In the genomic region with DNA sequence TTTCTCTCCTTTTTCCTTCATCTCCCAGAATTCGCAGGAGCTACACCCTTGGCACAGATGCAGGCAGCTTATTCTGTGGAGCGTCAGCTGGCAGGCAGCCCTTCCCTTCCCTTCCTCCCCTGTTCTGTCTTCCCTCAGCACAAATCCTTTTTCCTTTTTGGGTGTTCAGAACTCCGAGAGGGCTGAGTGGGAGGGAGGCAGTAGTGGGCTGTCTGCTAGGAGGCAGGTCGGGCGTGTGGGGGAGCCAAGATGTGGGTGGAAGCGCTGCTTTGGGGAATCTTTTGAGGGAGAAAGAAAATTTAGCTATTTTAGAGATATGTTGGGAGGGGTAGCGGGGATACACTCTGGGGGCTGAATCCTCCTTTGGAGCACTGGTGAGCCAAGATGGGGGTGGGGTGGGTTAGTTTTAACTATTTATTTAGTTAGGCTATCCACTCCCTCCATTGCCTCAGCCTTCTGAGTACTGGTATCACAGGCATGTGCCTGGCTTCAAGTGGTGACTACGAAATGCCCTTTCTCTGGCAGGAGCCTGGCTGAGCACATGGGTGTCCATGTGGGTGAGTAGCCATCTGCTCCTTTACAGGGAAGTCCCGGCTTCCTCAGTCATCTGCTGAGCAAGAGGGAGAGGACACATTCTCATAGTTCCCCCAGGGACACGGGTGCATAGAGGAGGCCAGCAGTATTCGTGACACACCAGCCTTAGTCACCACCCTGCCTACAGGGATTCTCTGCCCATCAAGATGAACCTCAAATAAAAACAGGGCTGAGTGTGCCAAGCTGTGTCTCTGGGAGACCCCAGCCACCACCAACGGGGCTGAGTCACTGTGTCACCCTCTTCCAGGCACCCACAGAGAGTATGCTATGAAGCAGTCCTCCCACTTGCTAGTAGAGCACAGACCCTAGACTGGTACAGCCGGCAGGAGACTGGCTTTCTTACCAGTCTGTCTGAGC, we compare ENCODE assay signal across 9 mouse cellular contexts. TPM values are rescaled to one million over a fixed set of nuclear protein-coding genes. Genes with fewer than 3 reads are reported as not detected.
A peak's percentile ranks its signal among the peaks of the same experiment; 100 is the strongest.
DNase-seq lines count a peak whose midpoint lies in the region; ATAC-seq and TF ChIP-seq lines count a peak whose summit lies in the region.
"Had no signal": no experiment of that assay in that cellular context is flagged by ENCODE, and none has a peak within 500 bp of the region (broad histone marks: within the 10 kb centered on the region; RNA-seq: fewer than 3 reads in every experiment).

No protein-coding gene starts in this region.

- WGBS in neural tube, embryonic 13.5 days = 61% methylated on average over 13 of the region's 13 CpGs
- WGBS in forebrain, embryonic 16.5 days = 29% methylated on average over 13 of the region's 13 CpGs
- 30% methylated on average over 13 of the region's 13 CpGs for WGBS in heart, embryonic 16.5 days
- WGBS in midbrain, postnatal 0 days = 47% methylated on average over 13 of the region's 13 CpGs

- no peaks in the 10 kb centered on the region for H3K36me3 ChIP-seq in neural tube, embryonic 13.5 days
- H3K36me3 ChIP-seq in forebrain, embryonic 16.5 days (ENCODE audit: control insufficient read depth, insufficient read depth) = no peaks in the 10 kb centered on the region
- H3K36me3 ChIP-seq in heart, embryonic 16.5 days (ENCODE audit: control insufficient read depth, insufficient read depth) = no peaks in the 10 kb centered on the region
- H3K36me3 ChIP-seq in midbrain, postnatal 0 days (ENCODE audit: insufficient read depth, low read length) = no peaks in the 10 kb centered on the region
- H3K36me3 ChIP-seq: limb, embryonic 13.5 days had no signal

- no peak overlapping the region for H3K4me3 ChIP-seq in neural tube, embryonic 13.5 days
- no peak overlapping the region for H3K4me3 ChIP-seq in forebrain, embryonic 16.5 days (replicated peaks; ENCODE audit: low read length)
- no peak overlapping the region for H3K4me3 ChIP-seq in heart, embryonic 16.5 days (ENCODE audit: low read length)
- no peak overlapping the region for H3K4me3 ChIP-seq in midbrain, postnatal 0 days (ENCODE audit: low read depth, low read length)
- H3K4me3 ChIP-seq: limb, embryonic 13.5 days had no signal

- H3K9ac ChIP-seq in neural tube, embryonic 13.5 days = no peak overlapping the region
- H3K9ac ChIP-seq in forebrain, embryonic 16.5 days (replicated peaks; ENCODE audit: low read depth, low read length) = peak overlapping the region; percentile 3; the same call in 1 of the 2 replicates
- peak overlapping the region; percentile 53 for H3K9ac ChIP-seq in heart, embryonic 16.5 days (ENCODE audit: low read length)
- H3K9ac ChIP-seq in midbrain, postnatal 0 days (replicated peaks; ENCODE audit: low read length, poor library complexity, severe bottlenecking) = no peak overlapping the region
- H3K9ac ChIP-seq: limb, embryonic 13.5 days had no signal

- no peaks in the 10 kb centered on the region for H3K27me3 ChIP-seq in neural tube, embryonic 13.5 days
- no peaks in the 10 kb centered on the region for H3K27me3 ChIP-seq in forebrain, embryonic 16.5 days (replicated peaks; ENCODE audit: control insufficient read depth, insufficient read depth, low read length)
- H3K27me3 ChIP-seq in heart, embryonic 16.5 days (ENCODE audit: control insufficient read depth, insufficient read depth, low read length) = no peaks in the 10 kb centered on the region
- H3K27me3 ChIP-seq in midbrain, postnatal 0 days (ENCODE audit: insufficient read depth, low read length) = no peaks in the 10 kb centered on the region
- H3K27me3 ChIP-seq: limb, embryonic 13.5 days had no signal

- ATAC-seq in neural tube, embryonic 13.5 days (ENCODE audit: low read depth) = no peak
- peak; percentile 65 for ATAC-seq in forebrain, embryonic 16.5 days
- peak; percentile 83 for ATAC-seq in heart, embryonic 16.5 days (replicated peaks; ENCODE audit: extremely low read depth, insufficient read depth, low FRiP score)
- no peak for ATAC-seq in midbrain, postnatal 0 days (ENCODE audit: low FRiP score)
- no peak for ATAC-seq in inflammation-experienced regulatory T-cells, adult 6 months

- H3K9me3 ChIP-seq in neural tube, embryonic 13.5 days = no peaks in the 10 kb centered on the region
- H3K9me3 ChIP-seq in forebrain, embryonic 16.5 days (ENCODE audit: control insufficient read depth, low read length) = no peaks in the 10 kb centered on the region
- H3K9me3 ChIP-seq in heart, embryonic 16.5 days (replicated peaks; ENCODE audit: control insufficient read depth, low read length) = no peaks in the 10 kb centered on the region
- no peaks in the 10 kb centered on the region for H3K9me3 ChIP-seq in midbrain, postnatal 0 days (ENCODE audit: low read length)
- H3K9me3 ChIP-seq: limb, embryonic 13.5 days had no signal

- no peak for TF ChIP-seq CTCF in midbrain, postnatal 0 days (IDR thresholded peaks at IDR 0.05)

- peak overlapping the region; percentile 56 for H3K27ac ChIP-seq in neural tube, embryonic 13.5 days (replicated peaks)
- H3K27ac ChIP-seq in forebrain, embryonic 16.5 days (ENCODE audit: low read length) = peak overlapping the region; percentile 88
- peak overlapping the region; percentile 43 for H3K27ac ChIP-seq in heart, embryonic 16.5 days (ENCODE audit: low read length)
- H3K27ac ChIP-seq in midbrain, postnatal 0 days (ENCODE audit: low read depth, low read length) = peak overlapping the region; percentile 47; the same call in 1 of the 2 replicates
- H3K27ac ChIP-seq: limb, embryonic 13.5 days had no signal

- H3K4me2 ChIP-seq in neural tube, embryonic 13.5 days = no peak overlapping the region
- H3K4me2 ChIP-seq in forebrain, embryonic 16.5 days (ENCODE audit: low read length) = peak overlapping the region; percentile 23
- H3K4me2 ChIP-seq in heart, embryonic 16.5 days (ENCODE audit: low read depth, low read length) = peak overlapping the region; percentile 48; the same call in 1 of the 2 replicates
- no peak overlapping the region for H3K4me2 ChIP-seq in midbrain, postnatal 0 days (ENCODE audit: low read depth, low read length, poor library complexity, severe bottlenecking)
- H3K4me2 ChIP-seq: limb, embryonic 13.5 days had no signal

- no peak for DNase-seq in neural tube, embryonic 10.5 days (ENCODE audit: extremely low spot score, low spot score)
- peak; percentile 71 to 83 for DNase-seq in layer of hippocampus, postnatal 14 days (ENCODE audit: low spot score in 2 of 2)
- peak; percentile 62 for DNase-seq in midbrain, postnatal 0 days (ENCODE audit: low spot score)
- DNase-seq in urinary bladder, postnatal 14 days (ENCODE audit: low spot score) = peak; percentile 85

- peaks cover 33% of the 10 kb centered on the region for H3K4me1 ChIP-seq in neural tube, embryonic 13.5 days (replicated peaks)
- peaks cover 40% of the 10 kb centered on the region for H3K4me1 ChIP-seq in forebrain, embryonic 16.5 days (replicated peaks; ENCODE audit: control insufficient read depth, insufficient read depth, low read length)
- H3K4me1 ChIP-seq in heart, embryonic 16.5 days (ENCODE audit: control insufficient read depth, insufficient read depth, low read length) = peaks cover 10% of the 10 kb centered on the region
- no peaks in the 10 kb centered on the region for H3K4me1 ChIP-seq in midbrain, postnatal 0 days (ENCODE audit: insufficient read depth, low read length)
- H3K4me1 ChIP-seq: limb, embryonic 13.5 days had no signal

RNA-seq across cellular contexts. Expression of a gene that starts 22.3 kb away (rescaled TPM):
- polyA plus RNA-seq in neural tube, embryonic 13.5 days (2015; fragmentation: Nextera tagmentation; extraction: Ambion mirVana) = 18.1 and 19.8 TPM in 2 replicates
- polyA plus RNA-seq in forebrain, embryonic 16.5 days (2015; fragmentation: Nextera tagmentation; extraction: Ambion mirVana) = 36.5 and 42.2 TPM in 2 replicates
- 6.4 and 7.8 TPM in 2 replicates for polyA plus RNA-seq in heart, embryonic 16.5 days (2015; fragmentation: Nextera tagmentation; extraction: Ambion mirVana)
- 10 to 100 TPM; 12.6 to 14.2 TPM for total RNA-seq in layer of hippocampus, postnatal 14 days (2021)
- total RNA-seq in midbrain, postnatal 0 days (2014; rRNA removed) = 4.5 and 6.9 TPM in 2 replicates
- 5.7 and 7.1 TPM in 2 replicates for polyA plus RNA-seq in midbrain, postnatal 0 days (2015; fragmentation: Nextera tagmentation; extraction: Ambion mirVana)
- 1 to 10 TPM in 1 of 3 experiments, under 1 TPM in 1, not detected in 1; 0.40 to 1.6 TPM for polyA plus RNA-seq in inflammation-experienced regulatory T-cells, adult 6 months (2017; shearing (Covaris generic))

RNA-seq across cellular contexts. Expression of a gene that starts 45.1 kb away (rescaled TPM):
- polyA plus RNA-seq in neural tube, embryonic 13.5 days (2015; fragmentation: Nextera tagmentation; extraction: Ambion mirVana) = 28.5 and 35.7 TPM in 2 replicates
- 39.9 and 41.9 TPM in 2 replicates for polyA plus RNA-seq in forebrain, embryonic 16.5 days (2015; fragmentation: Nextera tagmentation; extraction: Ambion mirVana)
- polyA plus RNA-seq in heart, embryonic 16.5 days (2015; fragmentation: Nextera tagmentation; extraction: Ambion mirVana) = 19.4 and 19.5 TPM in 2 replicates
- 10 to 100 TPM; 32.4 to 34.2 TPM for total RNA-seq in layer of hippocampus, postnatal 14 days (2021)
- total RNA-seq in midbrain, postnatal 0 days (2014; rRNA removed) = 25.7 and 28.5 TPM in 2 replicates
- polyA plus RNA-seq in midbrain, postnatal 0 days (2015; fragmentation: Nextera tagmentation; extraction: Ambion mirVana) = 22.2 and 30.6 TPM in 2 replicates
- 10 to 100 TPM; 29.2 to 33.5 (median 29.4) TPM for polyA plus RNA-seq in inflammation-experienced regulatory T-cells, adult 6 months (2017; shearing (Covaris generic))

Comparison
In these comparisons a context has a peak if more than half of its experiments do, and no peak if none do; other contexts are left out.
1. ATAC-seq: peak in forebrain, embryonic 16.5 days (single experiment) and heart, embryonic 16.5 days (single experiment); none in neural tube, embryonic 13.5 days (single experiment), midbrain, postnatal 0 days (single experiment) and inflammation-experienced regulatory T-cells, adult 6 months (single experiment).
2. H3K4me2 ChIP-seq: peak in forebrain, embryonic 16.5 days (single experiment) and heart, embryonic 16.5 days (single experiment); none in neural tube, embryonic 13.5 days (single experiment) and midbrain, postnatal 0 days (single experiment).
3. H3K9ac ChIP-seq: peak in forebrain, embryonic 16.5 days (single experiment) and heart, embryonic 16.5 days (single experiment); none in neural tube, embryonic 13.5 days (single experiment) and midbrain, postnatal 0 days (single experiment).
4. Peak in every context shown above with its lines, with median percentiles within 50 percentile points of each other: H3K27ac ChIP-seq.